Mouse (Mus musculus) liver, embryonic 16.5 days (tissue): ENCODE measurements at regions not wholly inside any gene's neighbourhood (a gene's known extent, or its start where the extent isn't known, plus 50 kb on each side); places are given as distances from the start of the nearest gene placed in this dataset.

ENCODE experiments used
- ATAC-seq: fragments of 200-750 bp; cut with Nextera tagmentation; 2 replicates; pipeline ENCODE4 v1.8.0; 2017; ENCODE audit warnings: low read depth, mild to moderate bottlenecking, moderate number of reproducible peaks, moderate library complexity
- H3K27ac ChIP-seq: fragments of 300-500 bp; sonication (generic); 2 replicates; pipeline ENCODE4 v1.5.1; 2014; ENCODE audit warnings: mild to moderate bottlenecking, low read length
- H3K27me3 ChIP-seq: fragments of 300-500 bp; sonication (generic); 2 replicates; pipeline ENCODE4 v1.6.1; 2014; ENCODE audit warnings: low read depth, low read length, mixed read lengths; ENCODE audit not compliant: control insufficient read depth, insufficient read depth
- H3K36me3 ChIP-seq: fragments of 300-500 bp; sonication (generic); 2 replicates; pipeline ENCODE4 v1.6.1; 2014; ENCODE audit warnings: mild to moderate bottlenecking; ENCODE audit not compliant: control insufficient read depth, insufficient read depth
- H3K4me1 ChIP-seq: fragments of 300-500 bp; sonication (generic); 2 replicates; pipeline ENCODE4 v1.6.1; 2014; ENCODE audit warnings: low read depth, low read length, mixed read lengths; ENCODE audit not compliant: control insufficient read depth
- H3K4me2 ChIP-seq: fragments of 300-500 bp; sonication (generic); 2 replicates; pipeline ENCODE4 v1.6.1; 2014; ENCODE audit warnings: low read depth, low read length, mixed read lengths
- H3K4me3 ChIP-seq: fragments of 300-500 bp; sonication (generic); 2 replicates; pipeline ENCODE4 v1.5.1; 2014; ENCODE audit warnings: low read depth, mild to moderate bottlenecking, low read length
- H3K9ac ChIP-seq: fragments of 300-500 bp; sonication (generic); 2 replicates; pipeline ENCODE4 v1.6.1; 2014; ENCODE audit warnings: low read depth, low read length
- H3K9me3 ChIP-seq: fragments of 300-500 bp; sonication (generic); replicated peaks from 2 replicates; pipeline ENCODE4 v1.6.1; 2016; ENCODE audit warnings: low read length; ENCODE audit not compliant: control insufficient read depth
- WGBS: fragments of 180-500 bp; shearing (Covaris S2); extraction: QIAGEN DNeasy Blood & Tissue Kit; methylation state at CpG from one replicate; pipeline ENCODE4 v1.1.7; 2014; ENCODE audit not compliant: insufficient replicate concordance; 5-methylcytosine and 5-hydroxymethylcytosine counted together

- WGBS, result 62% methylated on average over 9 of the region's 10 CpGs
- Histone ChIP-seq H3K9ac (no peak overlapping the region), H3K9me3 (no peaks in the 10 kb centered on the region), H3K4me2 (no peak overlapping the region), H3K27me3 (no peaks in the 10 kb centered on the region), H3K4me3 (no peak overlapping the region), H3K36me3 (no peaks in the 10 kb centered on the region), H3K4me1 (no peaks in the 10 kb centered on the region), H3K27ac (no peak overlapping the region)
- ATAC-seq, result no peak
Observed at GRCm38 (mm10) chr5:111848917-111849316, 115.2 kb downstream of the Gm26897 start.

- Histone ChIP-seq H3K9ac (no peak overlapping the region), H3K9me3 (no peaks in the 10 kb centered on the region), H3K4me3 (no peak overlapping the region), H3K27ac (no peak overlapping the region), H3K4me1 (no peaks in the 10 kb centered on the region), H3K36me3 (no peaks in the 10 kb centered on the region), H3K4me2 (no peak overlapping the region), H3K27me3 (no peaks in the 10 kb centered on the region)
- no peak for ATAC-seq
- 42% methylated on average over 6 of the region's 6 CpGs for whole genome bisulfite sequencing
Observed at GRCm38 (mm10) chr5:111852682-111853081, 119.0 kb downstream of the Gm26897 start.

- WGBS, result 19% methylated on average over 2 of the region's 2 CpGs
- Histone ChIP-seq H3K9ac (no peak overlapping the region), H3K9me3 (no peaks in the 10 kb centered on the region), H3K27me3 (no peaks in the 10 kb centered on the region), H3K27ac (no peak overlapping the region), H3K4me2 (no peak overlapping the region), H3K4me3 (no peak overlapping the region), H3K36me3 (no peaks in the 10 kb centered on the region), H3K4me1 (no peaks in the 10 kb centered on the region)
- ATAC-seq, result no peak
Observed at GRCm38 (mm10) chr5:111855366-111855765, 121.6 kb downstream of the Gm26897 start.

- no peak for ATAC-seq
- no peak overlapping the region for H3K4me2 ChIP-seq
- 69% methylated on average over 7 of the region's 7 CpGs for WGBS
- no peaks in the 10 kb centered on the region for H3K4me1 ChIP-seq
- no peak overlapping the region for H3K27ac ChIP-seq
- no peak overlapping the region for H3K9ac ChIP-seq
- H3K36me3 ChIP-seq, result no peaks in the 10 kb centered on the region
- no peaks in the 10 kb centered on the region for H3K9me3 ChIP-seq
- H3K4me3 ChIP-seq, result no peak overlapping the region
- H3K27me3 ChIP-seq, result no peaks in the 10 kb centered on the region
Observed at GRCm38 (mm10) chr5:111857200-111857599, 123.5 kb downstream of the Gm26897 start.

GRCm38 (mm10) chr5:111860436-111860835, 126.7 kb downstream of the Gm26897 start:
- Histone ChIP-seq H3K36me3 (no peaks in the 10 kb centered on the region), H3K27me3 (no peaks in the 10 kb centered on the region), H3K4me2 (no peak overlapping the region), H3K27ac (no peak overlapping the region), H3K4me1 (no peaks in the 10 kb centered on the region), H3K4me3 (no peak overlapping the region), H3K9me3 (no peaks in the 10 kb centered on the region), H3K9ac (no peak overlapping the region)
- ATAC-seq, result no peak
- WGBS, result 50% methylated on average over 1 of the region's 1 CpGs

- no peaks in the 10 kb centered on the region for H3K4me1 ChIP-seq
- ATAC-seq, result no peak
- no peaks in the 10 kb centered on the region for H3K27me3 ChIP-seq
- H3K4me2 ChIP-seq, result no peak overlapping the region
- H3K36me3 ChIP-seq, result no peaks in the 10 kb centered on the region
- H3K27ac ChIP-seq, result no peak overlapping the region
- no peak overlapping the region for H3K9ac ChIP-seq
- 78% methylated on average over 4 of the region's 4 CpGs for WGBS
- H3K9me3 ChIP-seq, result no peaks in the 10 kb centered on the region
- no peak overlapping the region for H3K4me3 ChIP-seq
Observed at GRCm38 (mm10) chr5:111862331-111862730, 128.6 kb downstream of the Gm26897 start.

- Histone ChIP-seq H3K27ac (no peak overlapping the region), H3K9me3 (no peaks in the 10 kb centered on the region), H3K4me1 (no peaks in the 10 kb centered on the region), H3K36me3 (no peaks in the 10 kb centered on the region), H3K27me3 (no peaks in the 10 kb centered on the region), H3K4me2 (no peak overlapping the region), H3K9ac (no peak overlapping the region), H3K4me3 (no peak overlapping the region)
- ATAC-seq, result no peak
- WGBS, result 10% methylated on average over 7 of the region's 7 CpGs
Observed at GRCm38 (mm10) chr5:111863922-111864321, 130.2 kb downstream of the Gm26897 start.

GRCm38 (mm10) chr5:111864606-111865005, 130.9 kb downstream of the Gm26897 start:
- WGBS, result 65% methylated on average over 13 of the region's 13 CpGs
- ATAC-seq, result no peak

GRCm38 (mm10) chr5:111869011-111869410, 135.3 kb downstream of the Gm26897 start:
- Histone ChIP-seq H3K9me3 (peaks cover 5% of the 10 kb centered on the region), H3K4me3 (no peak overlapping the region), H3K36me3 (no peaks in the 10 kb centered on the region), H3K9ac (no peak overlapping the region), H3K4me1 (no peaks in the 10 kb centered on the region), H3K4me2 (no peak overlapping the region), H3K27me3 (no peaks in the 10 kb centered on the region), H3K27ac (no peak overlapping the region)
- no peak for ATAC-seq
- 64% methylated on average over 12 of the region's 12 CpGs for WGBS

More at GRCm38 (mm10) chr5:111864606-111865005, 130.9 kb downstream of the Gm26897 start:
- H3K4me2 ChIP-seq, result no peak overlapping the region
- no peaks in the 10 kb centered on the region for H3K27me3 ChIP-seq
- H3K36me3 ChIP-seq, result no peaks in the 10 kb centered on the region
- no peaks in the 10 kb centered on the region for H3K4me1 ChIP-seq
- no peak overlapping the region for H3K4me3 ChIP-seq
- H3K9ac ChIP-seq, result no peak overlapping the region
- H3K9me3 ChIP-seq, result no peaks in the 10 kb centered on the region
- H3K27ac ChIP-seq, result no peak overlapping the region
